Mouse (Mus musculus) T-helper 17 cell (primary cell): Measurements from ENCODE around the gene Tnfsf11.

Source experiments
- in situ Hi-C, 2 experiments: fragments of 300-600 bp; cut with MboI, MseI; formaldehyde crosslinking; loops; 1 replicate in 1 of 2; 2 replicates in 1 of 2; pipeline ENCODE4 v1.15.1; 2025; ENCODE audit warnings: high pct_unique_total_duplicates in 2 of 2

Tnfsf11 gene

DNA sequence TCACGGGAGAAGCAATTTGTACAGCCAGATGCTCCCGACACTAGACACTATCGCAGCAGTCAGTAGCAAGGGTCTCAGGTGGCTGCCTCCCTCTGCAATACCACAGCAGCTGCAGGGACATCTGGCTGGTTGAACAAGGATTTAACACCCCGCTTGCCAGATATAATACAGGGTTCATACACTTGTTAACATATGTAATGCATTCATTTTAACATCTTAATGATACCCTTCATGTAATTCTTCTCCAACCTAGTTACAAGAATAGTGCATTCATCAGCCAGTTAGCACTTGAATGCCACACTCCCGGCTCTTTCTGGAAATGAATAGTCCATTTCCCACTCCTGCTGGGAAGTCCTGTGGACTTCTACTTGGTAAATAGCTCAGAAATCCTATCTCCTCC, 18.9 kb downstream of the Tnfsf11 start:
- in situ Hi-C loops: loop anchor here in 1 of 2 experiments (5.0 to 10.0 kb wide), 2 partner anchors 198 to 1704 kb away; no protein-coding TSS in a partner anchor

DNA sequence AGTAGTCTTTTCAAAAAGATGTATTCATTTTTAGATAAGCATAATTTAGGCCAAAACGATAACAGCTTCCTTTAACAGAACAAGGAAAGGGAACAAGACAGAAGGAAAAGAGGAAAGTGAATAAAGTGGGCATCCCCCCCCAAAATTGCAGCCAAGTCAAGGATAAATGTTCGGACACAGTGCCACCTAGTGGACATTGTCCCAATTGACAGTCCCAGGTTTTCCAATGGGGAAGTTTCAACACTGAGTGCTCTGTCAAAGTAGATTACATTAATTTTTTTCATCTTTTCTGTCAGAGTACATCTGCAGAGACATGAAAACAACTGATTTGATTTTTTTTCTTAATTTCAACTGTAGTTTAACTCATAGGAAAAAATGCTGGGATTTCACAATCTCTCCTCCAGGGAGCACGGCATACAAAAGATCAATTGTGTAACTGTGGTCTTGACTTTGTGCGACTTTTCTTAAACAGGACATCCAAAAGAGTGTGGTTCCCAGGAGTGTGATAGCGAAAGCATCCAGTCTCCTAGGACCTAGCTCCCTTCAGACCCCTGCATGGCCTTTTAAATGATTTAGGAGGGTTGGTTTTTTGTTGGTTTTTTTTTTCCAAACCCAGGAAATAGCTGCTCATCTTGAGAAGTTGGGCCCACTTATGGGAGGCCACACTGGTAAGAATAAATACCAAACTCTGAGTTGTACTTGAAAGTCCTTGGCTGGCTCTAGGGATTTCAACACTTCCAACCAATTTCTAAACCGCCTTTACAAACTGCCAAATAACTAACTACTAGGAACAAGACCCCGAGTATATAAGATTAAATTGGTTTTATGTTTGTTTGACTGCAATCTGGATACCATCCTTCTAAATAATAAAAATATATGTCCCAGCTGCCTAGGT, 19.7 kb downstream of the Tnfsf11 start:
- in situ Hi-C loops: loop anchor here in 1 of 2 experiments (5.0 to 10.0 kb wide), 2 partner anchors 199 to 1703 kb away; no protein-coding TSS in a partner anchor

DNA sequence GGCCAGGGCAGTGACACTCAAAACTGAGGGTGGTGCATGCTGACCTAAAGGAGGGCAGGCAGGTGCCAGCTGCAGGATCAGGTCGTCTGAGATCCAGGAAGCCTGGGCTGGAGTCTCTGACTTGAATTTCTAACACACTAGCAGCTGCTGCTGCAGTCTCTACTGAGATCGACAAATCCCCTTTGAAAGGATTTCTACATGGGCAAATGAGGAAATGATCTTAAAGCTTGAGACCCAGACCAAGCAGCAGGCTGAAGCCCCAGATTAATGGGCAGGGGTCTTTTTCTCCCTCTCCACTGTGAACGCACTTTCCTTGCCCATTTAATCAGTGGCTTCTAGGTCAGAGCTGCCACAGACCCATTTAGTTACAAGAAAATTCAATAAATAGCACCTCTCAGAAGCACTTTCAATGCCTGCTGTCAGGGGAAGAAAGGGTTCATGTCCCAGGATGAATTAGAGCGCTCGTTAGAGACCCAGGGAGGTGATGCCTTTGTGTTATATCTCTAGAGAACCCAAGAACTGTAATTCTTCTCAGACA, 21.8 kb downstream of the Tnfsf11 start:
- in situ Hi-C loops: loop anchor here in 1 of 2 experiments (5.0 to 10.0 kb wide), 2 partner anchors 201 to 1701 kb away; no protein-coding TSS in a partner anchor

DNA sequence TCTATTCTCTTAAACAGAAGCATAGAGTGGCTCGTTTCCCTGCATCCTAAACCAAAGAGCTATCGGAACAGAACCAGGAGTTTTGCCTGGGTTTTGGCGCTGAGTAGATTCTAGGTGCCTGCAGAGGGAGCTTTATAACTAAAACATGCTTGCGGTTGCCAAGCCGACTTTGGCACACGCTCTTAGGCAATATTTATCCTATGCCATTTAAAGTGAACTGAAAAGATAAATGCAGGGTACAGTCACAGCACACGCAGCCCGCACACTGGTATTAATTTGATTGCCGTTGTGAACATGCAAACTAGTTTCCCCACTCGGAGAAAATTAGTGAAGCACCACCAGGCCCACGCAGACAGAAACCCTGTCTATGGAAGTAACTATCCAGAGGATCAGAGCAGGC, 25.4 kb downstream of the Tnfsf11 start:
- in situ Hi-C loops: loop anchor here in 1 of 2 experiments (5.0 to 10.0 kb wide), 2 partner anchors 85 to 1698 kb away; no protein-coding TSS in a partner anchor

GRCm38 (mm10) chr14:78276395-78276930, 31.4 kb downstream of the Tnfsf11 start:
- in situ Hi-C loops: no loop called here

GRCm38 (mm10) chr14:78274851-78275250, 33.0 kb downstream of the Tnfsf11 start:
- in situ Hi-C loops: no loop called here

DNA sequence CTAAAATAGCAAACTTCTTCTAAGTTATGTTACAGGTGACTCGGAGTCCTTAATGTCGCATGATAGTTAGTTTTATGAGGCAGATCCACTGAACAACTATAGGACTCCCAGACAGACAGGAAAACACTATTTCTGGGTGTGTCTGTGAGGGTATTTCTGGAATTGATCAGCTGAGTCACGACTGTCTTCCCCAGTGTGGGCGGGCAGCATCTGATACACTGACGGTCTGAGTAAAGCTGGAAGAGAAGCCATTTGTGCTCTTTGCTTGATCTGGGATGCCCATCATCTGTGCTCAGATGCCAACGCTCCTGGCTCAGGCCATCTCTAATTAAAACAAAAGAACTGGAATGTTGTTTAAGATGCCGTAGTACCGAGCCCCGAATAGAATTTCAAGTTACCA, 33.7 kb downstream of the Tnfsf11 start:
- in situ Hi-C loops: no loop called here

GRCm38 (mm10) chr14:78273571-78273970, 34.3 kb downstream of the Tnfsf11 start:
- in situ Hi-C loops: no loop called here

- in situ Hi-C loops: loop anchor here in 1 of 2 experiments (10.0 kb wide), 1 partner anchor 1120 kb away; no protein-coding TSS in a partner anchor
These were observed 43.0 kb downstream of the Tnfsf11 start for GRCm38 (mm10) chr14:78264876-78265275.

DNA sequence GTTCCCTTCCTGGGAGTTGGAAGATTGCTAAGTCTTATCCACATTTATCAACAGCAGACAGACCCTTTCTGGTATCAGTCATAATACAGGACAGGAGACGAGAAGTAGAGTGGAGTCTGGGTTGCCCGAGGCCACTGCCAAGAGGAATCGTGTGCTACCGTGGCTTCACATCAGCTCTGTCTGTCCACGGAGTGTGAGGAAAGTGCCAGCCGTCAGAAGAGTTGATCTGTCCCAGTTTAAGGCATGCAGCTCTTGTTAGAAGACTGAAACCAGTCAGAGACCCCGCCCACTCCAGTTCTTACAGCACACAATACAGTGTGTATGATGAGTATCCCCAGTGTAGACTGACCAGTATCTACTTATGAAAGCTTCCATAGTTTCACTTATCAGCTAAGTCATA, 45.2 kb downstream of the Tnfsf11 start:
- in situ Hi-C loops: loop anchor here in 1 of 2 experiments (10.0 kb wide), 1 partner anchor 1118 kb away; no protein-coding TSS in a partner anchor

- in situ Hi-C loops: loop anchor here in 1 of 2 experiments (10.0 kb wide), 1 partner anchor 1116 kb away; no protein-coding TSS in a partner anchor
These were observed 46.6 kb downstream of the Tnfsf11 start for GRCm38 (mm10) chr14:78261246-78261645.

DNA sequence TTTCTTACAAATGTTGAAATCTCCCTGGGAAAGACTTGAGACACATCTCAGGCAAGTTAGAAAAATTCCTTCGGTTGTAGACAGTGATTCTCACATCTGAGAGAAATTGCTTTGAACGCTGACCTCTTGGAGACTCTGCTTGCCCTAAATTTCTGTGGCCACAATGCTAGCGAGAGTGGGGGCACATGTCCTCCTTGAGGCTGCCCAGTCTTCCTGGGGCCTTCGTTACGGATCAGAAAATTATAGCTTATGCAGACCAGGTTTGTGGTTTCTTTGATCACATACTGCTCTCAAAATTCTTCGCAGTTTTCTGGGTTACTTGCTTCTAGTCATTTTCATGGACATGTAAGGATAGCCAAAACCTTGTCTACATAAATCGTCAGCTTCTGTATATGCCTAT, 53.8 kb downstream of the Tnfsf11 start:
- in situ Hi-C loops: no loop called here

DNA sequence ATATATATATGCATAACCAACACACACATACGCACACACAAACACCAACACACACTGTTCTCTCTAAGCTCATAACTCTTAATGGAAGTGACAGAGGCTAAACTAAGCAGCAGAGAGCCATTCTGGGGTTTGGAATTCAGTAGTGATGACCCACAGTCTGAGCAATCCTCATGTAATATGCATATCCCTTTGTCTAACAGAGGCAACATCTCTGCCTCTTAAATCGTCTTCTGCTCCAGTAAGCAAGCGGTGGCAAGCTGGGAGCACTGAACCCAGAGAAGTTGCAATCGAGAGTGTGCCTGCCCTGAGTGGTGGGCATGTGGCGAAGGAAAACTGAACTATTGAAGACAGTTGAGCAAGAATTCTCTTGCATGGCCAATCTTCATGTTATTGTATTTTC, 61.2 kb downstream of the Tnfsf11 start:
- in situ Hi-C loops: no loop called here

DNA sequence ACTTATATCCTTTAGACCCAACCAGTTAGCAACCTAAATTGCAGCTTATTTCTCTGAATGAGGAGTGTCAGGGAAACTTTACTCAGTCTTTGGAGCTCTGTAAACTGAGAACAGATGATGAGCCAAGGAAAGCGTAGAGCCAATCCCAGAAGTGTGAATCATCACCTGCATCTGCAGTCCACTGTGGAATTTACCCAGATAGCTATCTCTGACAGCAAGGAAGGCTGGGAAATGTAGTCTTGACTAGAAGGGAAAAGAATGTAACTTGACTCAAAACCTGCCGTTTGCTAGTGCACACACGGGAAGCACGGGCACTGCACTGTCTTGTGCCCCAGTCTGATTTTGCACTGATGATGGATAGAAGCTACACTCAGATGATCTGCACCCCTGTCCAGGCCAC, 63.0 kb downstream of the Tnfsf11 start:
- in situ Hi-C loops: no loop called here

GRCm38 (mm10) chr14:78239346-78239745, 68.5 kb downstream of the Tnfsf11 start:
- in situ Hi-C loops: no loop called here

GRCm38 (mm10) chr14:78237238-78237637, 70.6 kb downstream of the Tnfsf11 start:
- in situ Hi-C loops: no loop called here

- in situ Hi-C loops: no loop called here
These were observed 71.7 kb downstream of the Tnfsf11 start for GRCm38 (mm10) chr14:78236144-78236543.

DNA sequence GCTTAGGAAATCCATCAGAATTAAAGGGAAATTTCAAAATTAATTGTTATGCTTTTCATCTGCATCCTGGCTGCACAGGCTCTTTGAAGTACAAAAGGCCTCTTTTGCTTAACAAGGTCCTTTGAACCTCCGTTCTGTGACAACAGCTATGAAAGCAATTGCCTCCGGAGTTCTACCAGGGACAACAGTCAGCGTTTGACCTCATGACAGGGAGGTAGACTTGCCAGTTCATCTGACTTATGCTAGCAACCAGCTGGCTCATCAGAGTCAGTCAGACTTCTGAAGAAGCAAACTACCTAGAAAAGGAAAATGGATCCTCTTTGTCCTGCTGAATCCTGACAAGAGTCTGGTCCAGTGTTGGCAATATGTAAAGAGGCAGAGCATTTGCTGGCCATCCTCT, 72.5 kb downstream of the Tnfsf11 start:
- in situ Hi-C loops: no loop called here

DNA sequence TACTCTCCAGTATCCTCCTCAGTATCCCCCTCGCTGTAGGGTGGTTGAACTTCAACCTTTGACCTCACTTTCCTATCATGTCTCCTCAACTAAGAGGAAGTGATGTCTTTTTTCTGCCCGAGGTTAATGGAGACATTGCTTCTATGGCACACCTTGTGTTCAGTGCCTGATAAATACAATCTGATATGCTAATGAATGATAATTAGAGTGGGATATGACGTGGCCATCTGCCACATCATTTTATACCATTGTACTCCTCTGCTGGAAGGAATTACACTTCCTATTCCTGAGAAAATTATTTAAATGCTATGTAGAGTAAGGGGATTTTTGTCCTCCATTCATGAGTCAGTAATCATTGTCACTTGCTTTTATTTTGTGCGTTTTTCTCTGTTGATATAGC, 78.8 kb downstream of the Tnfsf11 start:
- in situ Hi-C loops: no loop called here
